30 mouse cellular contexts compared by ENCODE assay signal in the genomic region with DNA sequence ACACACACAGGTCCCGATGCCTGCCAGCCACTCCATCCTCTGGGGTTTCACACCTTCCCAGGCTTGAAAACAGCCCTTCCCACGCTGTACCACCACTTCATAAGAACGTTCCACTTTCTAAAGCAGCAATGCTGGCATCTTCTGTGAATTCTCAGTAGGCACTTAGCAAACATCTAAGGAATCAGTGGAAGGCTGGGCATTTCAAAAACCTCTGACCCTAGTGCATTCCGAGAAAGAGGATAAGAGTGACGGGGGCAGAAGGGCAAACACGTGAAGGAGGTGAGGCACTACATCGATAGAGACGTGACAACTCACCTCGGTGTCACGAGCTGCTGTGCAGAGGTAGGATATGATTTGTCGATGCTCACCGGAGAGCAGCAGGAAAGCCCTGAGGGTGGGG. TPM values are rescaled to one million over a fixed set of nuclear protein-coding genes. Genes with fewer than 3 reads are reported as not detected.
DNase-seq lines count a peak whose midpoint lies in the region; ATAC-seq and TF ChIP-seq lines count a peak whose summit lies in the region.
"Had no signal": no experiment of that assay in that cellular context is flagged by ENCODE, and none has a peak within 500 bp of the region (broad histone marks: within the 10 kb centered on the region; RNA-seq: fewer than 3 reads in every experiment).

No protein-coding gene starts in this region.

- no peak for TF ChIP-seq CTCF in lung, adult 2 months (IDR thresholded peaks at IDR 0.05; ENCODE audit: insufficient read depth, low read length)
- no peak for TF ChIP-seq CTCF in intestine, postnatal 0 days (IDR thresholded peaks at IDR 0.05; ENCODE audit: low read depth)

- H3K4me3 ChIP-seq in lung, adult 2 months (replicated peaks; ENCODE audit: extremely low read depth, low read depth, low read length), result no peak overlapping the region
- no peak overlapping the region for H3K4me3 ChIP-seq in intestine, postnatal 0 days (ENCODE audit: low read depth, low read length)
- H3K4me3 ChIP-seq: embryonic facial prominence, embryonic 12.5 days; embryonic facial prominence, embryonic 15.5 days; forebrain, embryonic 13.5 days; heart, adult 2 months; heart, embryonic 10.5 days; heart, embryonic 13.5 days had no signal

- H3K4me1 ChIP-seq in lung, adult 2 months (ENCODE audit: control insufficient read depth, insufficient read depth, low read length), result no peaks in the 10 kb centered on the region
- H3K4me1 ChIP-seq in intestine, postnatal 0 days (replicated peaks; ENCODE audit: control insufficient read depth, insufficient read depth, low read length), result no peaks in the 10 kb centered on the region

- H3K27ac ChIP-seq in intestine, postnatal 0 days (ENCODE audit: low read depth, low read length), result no peak overlapping the region; the same call in 1 of the 2 replicates
- H3K27ac ChIP-seq: embryonic facial prominence, embryonic 12.5 days; embryonic facial prominence, embryonic 15.5 days; forebrain, embryonic 13.5 days; heart, adult 2 months; heart, embryonic 10.5 days; heart, embryonic 13.5 days; hindbrain, embryonic 14.5 days; hindbrain, postnatal 0 days had no signal

- 46% methylated on average over 12 of the region's 12 CpGs for WGBS in lung, adult 2 months
- WGBS in intestine, postnatal 0 days, result 40% methylated on average over 12 of the region's 12 CpGs

- no peaks in the 10 kb centered on the region for H3K27me3 ChIP-seq in intestine, postnatal 0 days (replicated peaks; ENCODE audit: control insufficient read depth, insufficient read depth, low read length)
- H3K27me3 ChIP-seq: embryonic facial prominence, embryonic 15.5 days; forebrain, embryonic 13.5 days; Patski had no signal

- TF ChIP-seq POLR2A in lung, adult 2 months (IDR thresholded peaks at IDR 0.05; ENCODE audit: borderline replicate concordance, extremely low read depth, low read depth, low read length), result no peak

- DNase-seq in lung, adult 18-20 months, result peak; percentile 32 to 56
- no peak for DNase-seq in lung, adult 2 months
- peak; percentile 6 for DNase-seq in right cerebral cortex, adult 18-20 months
- DNase-seq in right cerebral cortex, postnatal 10 days (ENCODE audit: low spot score in 2 of 2), result no peak
- DNase-seq in yolk sac, embryonic 10.5 days (ENCODE audit: low spot score), result peak; percentile 67
- no peak for DNase-seq in retina, embryonic 14.5 days (ENCODE audit: low spot score)
- DNase-seq in urinary bladder, postnatal 10 days (ENCODE audit: low spot score), result no peak
- DNase-seq: adrenal gland, postnatal 10 days; adrenal gland, postnatal 36 days; B cell, adult 2 months; cerebellum, adult 11 months; cerebellum, adult 2 months; cerebellum, adult 9-11 months; cerebellum, postnatal 25 days; gastrocnemius, postnatal 10 days; gastrocnemius, postnatal 36 days; heart, adult 2 months; heart, postnatal 14 days; heart, postnatal 4 days had no signal

- no peaks in the 10 kb centered on the region for H3K36me3 ChIP-seq in intestine, postnatal 0 days (ENCODE audit: control insufficient read depth, insufficient read depth)
- H3K36me3 ChIP-seq: embryonic facial prominence, embryonic 12.5 days; embryonic facial prominence, embryonic 15.5 days; G1E; heart, embryonic 10.5 days; heart, embryonic 13.5 days had no signal

- no peak overlapping the region for H3K4me2 ChIP-seq in intestine, postnatal 0 days (replicated peaks; ENCODE audit: low read depth)
- H3K4me2 ChIP-seq: embryonic facial prominence, embryonic 12.5 days; embryonic facial prominence, embryonic 15.5 days; forebrain, embryonic 13.5 days; heart, embryonic 13.5 days; hindbrain, embryonic 14.5 days had no signal

- no peak overlapping the region for H3K9ac ChIP-seq in intestine, postnatal 0 days (ENCODE audit: low read depth, low read length)
- H3K9ac ChIP-seq: embryonic facial prominence, embryonic 12.5 days; embryonic facial prominence, embryonic 15.5 days; forebrain, embryonic 13.5 days; heart, embryonic 13.5 days; hindbrain, embryonic 14.5 days had no signal

- ATAC-seq in intestine, postnatal 0 days, result peak; percentile 90
- ATAC-seq: forebrain, embryonic 13.5 days; forebrain, embryonic 16.5 days; hindbrain, postnatal 0 days; Patski had no signal

- no peaks in the 10 kb centered on the region for H3K9me3 ChIP-seq in intestine, postnatal 0 days (ENCODE audit: control insufficient read depth)
- H3K9me3 ChIP-seq: embryonic facial prominence, embryonic 12.5 days; embryonic facial prominence, embryonic 15.5 days; forebrain, embryonic 13.5 days; G1E; heart, embryonic 10.5 days; heart, embryonic 13.5 days had no signal

RNA-seq across cellular contexts. Expression of a gene that starts 36.5 kb away (rescaled TPM):
- 47.6 and 54.4 TPM in 2 replicates for polyA plus RNA-seq in lung, adult 2 months (2012; rRNA removed)
- polyA plus RNA-seq in intestine, postnatal 0 days (2015; fragmentation: Nextera tagmentation; extraction: Ambion mirVana), result 33.5 and 33.8 TPM in 2 replicates
- polyA plus RNA-seq: G1E had no signal

RNA-seq across cellular contexts. Expression of a gene that starts 56.3 kb away (rescaled TPM):
- polyA plus RNA-seq in lung, adult 2 months (2012; rRNA removed), result 5.6 and 8.1 TPM in 2 replicates
- polyA plus RNA-seq in intestine, postnatal 0 days (2015; fragmentation: Nextera tagmentation; extraction: Ambion mirVana), result 42.4 and 44.9 TPM in 2 replicates

Comparison
In these comparisons a context has a peak if more than half of its experiments do, and no peak if none do; other contexts are left out.
1. DNase-seq: peak in lung, adult 18-20 months (2 of 2), right cerebral cortex, adult 18-20 months (single experiment) and yolk sac, embryonic 10.5 days (single experiment); none in lung, adult 2 months (single experiment), right cerebral cortex, postnatal 10 days (0 of 2), retina, embryonic 14.5 days (single experiment) and urinary bladder, postnatal 10 days (single experiment).